Comparison of ENCODE assay signal across 9 mouse cellular contexts in the genomic region with DNA sequence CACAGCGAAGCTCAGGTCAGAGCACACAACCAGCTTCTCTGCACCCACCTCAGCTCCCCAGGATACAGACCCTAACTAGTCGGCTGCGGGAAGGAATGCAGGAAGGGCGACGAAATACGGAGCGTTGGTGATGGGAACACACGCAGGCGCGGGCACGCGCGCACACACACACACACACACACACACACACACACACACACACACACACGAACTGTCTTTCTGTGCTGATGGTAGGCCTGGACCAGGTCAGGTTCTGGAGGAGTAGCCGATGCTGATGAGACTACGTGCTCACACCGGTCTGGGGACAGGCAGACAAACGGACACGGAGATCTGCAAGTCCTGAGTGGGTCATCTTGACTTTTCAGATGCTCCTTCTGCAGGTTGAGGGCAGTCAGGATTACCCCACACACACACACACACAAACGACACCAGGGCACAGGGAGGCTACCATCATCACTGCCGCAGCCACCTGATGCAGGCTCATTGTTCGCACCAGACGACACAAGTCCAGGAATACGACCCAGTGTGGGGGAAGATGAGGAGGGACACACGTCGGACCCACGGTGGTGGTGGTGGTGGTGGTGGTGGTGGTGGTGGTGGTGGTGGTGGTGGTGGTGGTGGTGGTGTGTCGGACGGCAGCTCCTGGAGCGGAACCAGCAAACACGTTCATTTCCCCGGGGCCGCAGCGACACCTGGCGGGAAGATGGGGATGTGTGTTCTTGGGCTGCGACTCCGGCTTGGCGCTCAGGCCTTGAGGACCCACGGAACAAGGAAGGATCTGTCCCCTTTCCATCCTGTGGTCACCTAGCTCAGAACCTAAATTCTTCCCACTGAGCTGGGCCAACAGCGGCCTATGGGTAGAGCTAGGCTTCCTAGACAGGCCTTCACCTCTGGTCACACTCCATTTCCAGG. TPM values are rescaled to one million over a fixed set of nuclear protein-coding genes. Genes with fewer than 3 reads are reported as not detected.
DNase-seq lines count a peak whose midpoint lies in the region; ATAC-seq and TF ChIP-seq lines count a peak whose summit lies in the region.
"Not testable (repeated sequence)": the region's sequence is repeated elsewhere in the genome, so short reads cannot be mapped to it uniquely, and the experiment has no call there.
"Had no signal": no experiment of that assay in that cellular context is flagged by ENCODE, and none has a peak within 500 bp of the region (broad histone marks: within the 10 kb centered on the region; RNA-seq: fewer than 3 reads in every experiment).

TSS of gene Cntfr (minus strand) at position 160 of the 912 bp plus-strand sequence.

- not testable (repeated sequence) for H3K9ac ChIP-seq in hindbrain, embryonic 16.5 days (ENCODE audit: low read depth, low read length)

- not testable (repeated sequence) for H3K27ac ChIP-seq in cortical plate, adult 2 months (ENCODE audit: insufficient read depth, low read length); hindbrain, embryonic 16.5 days (ENCODE audit: low read depth, low read length)

- H3K36me3 ChIP-seq in hindbrain, embryonic 16.5 days (ENCODE audit: control insufficient read depth, insufficient read depth, low read length) = not testable (repeated sequence)

- intact Hi-C loops in gastrocnemius, postnatal 14 days (cut with DNase I; ENCODE audit: low total_unique reads) = not testable (repeated sequence)

- 15% methylated on average over 32 of the region's 40 CpGs for WGBS in hindbrain, embryonic 16.5 days

- H3K27me3 ChIP-seq in hindbrain, embryonic 16.5 days (replicated peaks; ENCODE audit: control insufficient read depth, insufficient read depth, low read length) = not testable (repeated sequence)

- 0 out of 2 replicates have a peak within 1 kb of the TSS, but pooled peaks have one; percentile 20 for H3K4me3 ChIP-seq in cortical plate, adult 2 months (ENCODE audit: insufficient read depth, low read length)
- not testable (repeated sequence) for H3K4me3 ChIP-seq in hindbrain, embryonic 16.5 days (ENCODE audit: low read length)

- peak within 1 kb of the TSS; percentile 39 for H3K4me2 ChIP-seq in hindbrain, embryonic 16.5 days (ENCODE audit: low read length)

- peak; percentile 69 for TF ChIP-seq CTCF in cortical plate, adult 2 months (IDR thresholded peaks at IDR 0.05; ENCODE audit: extremely low read depth, insufficient read depth, low read length)

- not testable (repeated sequence) for TF ChIP-seq POLR2A in cortical plate, adult 2 months (IDR thresholded peaks at IDR 0.05; ENCODE audit: extremely low read depth, insufficient read depth, low read length)

- DNase-seq in adrenal gland, adult (ENCODE audit: inconsistent age in 2 of 2, low spot score in 1 of 2) = peak; percentile 87 to 95
- peak; percentile 85 for DNase-seq in gastrocnemius, postnatal 14 days
- peak; percentile 70 for DNase-seq in left cerebral cortex, adult 11 months (ENCODE audit: low spot score)
- DNase-seq in lung, postnatal 36 days = peak; percentile 90
- DNase-seq in right cerebral cortex, postnatal 10 days (ENCODE audit: low spot score in 2 of 2) = peak; percentile 86 to 91
- peak; percentile 83 for DNase-seq in urinary bladder, postnatal 14 days (ENCODE audit: low spot score)

- ATAC-seq in hindbrain, embryonic 16.5 days = not testable (repeated sequence)

- H3K4me1 ChIP-seq in cortical plate, adult 2 months (ENCODE audit: control insufficient read depth, insufficient read depth, low read length); hindbrain, embryonic 16.5 days (ENCODE audit: control insufficient read depth, insufficient read depth, low read depth, low read length): not testable (repeated sequence)

- not testable (repeated sequence) for H3K9me3 ChIP-seq in hindbrain, embryonic 16.5 days (ENCODE audit: control insufficient read depth, low read length)

RNA-seq across cellular contexts. Expression of gene Cntfr, which starts in this region (rescaled TPM):
- 59.8 and 67.8 TPM in 2 replicates for polyA plus RNA-seq in cortical plate, adult 2 months (2012; rRNA removed)
- total RNA-seq in gastrocnemius, postnatal 14 days (2021) = 10 to 100 TPM; 15.3 to 38.0 TPM
- polyA plus RNA-seq in hindbrain, embryonic 16.5 days (2015; fragmentation: Nextera tagmentation; extraction: Ambion mirVana) = 22.5 and 29.5 TPM in 2 replicates
- total RNA-seq: neutrophil, adult 5-6 weeks had no signal
